Mouse (Mus musculus) testis, adult 2 months (tissue): Measurements from ENCODE around the gene Zmiz1.

Experiments
- CTCF ChIP-seq: fragments of 200-500 bp; IDR thresholded peaks from 2 replicates; pipeline ENCODE4 v1.5.1; 2012; ENCODE audit warnings: low read depth, mild to moderate bottlenecking, inconsistent platforms, low read length, moderate library complexity; ENCODE audit not compliant: control insufficient read depth, insufficient read depth, insufficient replicate concordance
- POLR2A ChIP-seq: fragments of 200-500 bp; IDR thresholded peaks from 2 replicates; pipeline ENCODE4 v1.6.1; 2012; ENCODE audit warnings: low read depth, mild to moderate bottlenecking, inconsistent platforms, low read length, moderate library complexity; ENCODE audit not compliant: control insufficient read depth

DNA sequence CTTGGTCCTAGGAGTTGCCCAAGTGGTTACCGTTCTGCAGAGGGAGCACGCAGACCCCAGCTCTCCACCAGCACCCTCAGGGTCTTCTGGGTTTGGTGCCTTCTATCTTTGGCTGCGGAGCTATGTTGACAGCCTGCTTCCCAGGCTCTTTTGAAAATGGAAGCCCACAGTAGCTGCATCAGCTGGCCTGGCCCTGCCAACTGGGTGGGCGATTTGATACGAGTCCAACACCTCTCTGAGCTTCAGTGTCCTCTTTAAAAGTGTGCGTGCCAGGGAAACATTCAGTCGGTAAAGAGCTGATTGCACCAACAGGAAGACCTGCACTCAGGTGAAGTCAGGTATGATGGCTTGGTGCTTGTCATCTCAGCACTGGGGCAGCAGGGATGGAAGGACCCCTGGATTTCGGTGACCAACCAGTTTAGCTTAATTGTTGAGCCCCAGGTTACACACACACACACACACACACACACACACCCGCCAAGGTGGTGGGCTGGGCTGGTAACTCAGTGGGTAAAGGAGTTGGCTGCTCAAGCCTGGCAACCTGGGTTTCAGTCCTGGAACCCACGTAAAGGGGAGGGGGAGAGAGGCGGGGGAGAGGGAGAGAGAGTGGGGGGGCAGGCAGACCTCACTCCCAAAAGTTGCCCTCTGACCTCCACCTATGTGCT lies 22.8 kb downstream of the Zmiz1 start:
- TF ChIP-seq POLR2A: no peak
- TF ChIP-seq CTCF: no peak
